Mouse (Mus musculus): ENCODE data around the gene Pclo. TPM values are rescaled to one million over a fixed set of nuclear protein-coding genes. Genes with fewer than 3 reads are reported as not detected.

Gene Pclo
- polyA plus RNA-seq, 1 experiment from 2014 or later = 0.15 TPM

DNA sequence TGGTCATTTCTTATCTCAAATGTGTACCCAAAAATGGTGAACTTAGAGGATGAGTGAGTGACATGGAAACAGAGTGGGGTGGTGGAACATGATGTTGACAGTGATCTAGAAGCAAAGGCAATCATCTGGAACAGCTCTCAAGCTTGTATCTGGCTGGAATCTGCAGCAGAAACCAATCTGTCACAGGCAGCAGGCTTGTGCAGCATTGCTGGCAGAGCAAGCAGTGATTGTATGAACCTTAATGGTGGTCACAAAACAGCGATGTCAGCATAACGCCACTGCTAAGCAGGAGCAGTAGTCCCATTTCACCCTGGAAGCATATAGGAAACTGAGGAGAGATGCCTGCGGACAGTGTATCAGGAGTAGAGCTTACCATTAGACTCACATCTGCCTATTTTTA lies 76.8 kb downstream of the Pclo start:
- Histone ChIP-seq H3K27me3 (no peaks in the 10 kb centered on the region), H3K9me3 (no peaks in the 10 kb centered on the region), H3K4me3 (no peak overlapping the region), H3K27ac (no peak overlapping the region), H3K4me2 (replicated peaks) (no peak overlapping the region), H3K9ac (no peak overlapping the region), H3K4me1 (no peaks in the 10 kb centered on the region), H3K36me3 (no peaks in the 10 kb centered on the region)
- WGBS = 79% methylated on average over 3 of the region's 3 CpGs
- ATAC-seq (ENCODE audit: low FRiP score, low read depth) = no peak

DNA sequence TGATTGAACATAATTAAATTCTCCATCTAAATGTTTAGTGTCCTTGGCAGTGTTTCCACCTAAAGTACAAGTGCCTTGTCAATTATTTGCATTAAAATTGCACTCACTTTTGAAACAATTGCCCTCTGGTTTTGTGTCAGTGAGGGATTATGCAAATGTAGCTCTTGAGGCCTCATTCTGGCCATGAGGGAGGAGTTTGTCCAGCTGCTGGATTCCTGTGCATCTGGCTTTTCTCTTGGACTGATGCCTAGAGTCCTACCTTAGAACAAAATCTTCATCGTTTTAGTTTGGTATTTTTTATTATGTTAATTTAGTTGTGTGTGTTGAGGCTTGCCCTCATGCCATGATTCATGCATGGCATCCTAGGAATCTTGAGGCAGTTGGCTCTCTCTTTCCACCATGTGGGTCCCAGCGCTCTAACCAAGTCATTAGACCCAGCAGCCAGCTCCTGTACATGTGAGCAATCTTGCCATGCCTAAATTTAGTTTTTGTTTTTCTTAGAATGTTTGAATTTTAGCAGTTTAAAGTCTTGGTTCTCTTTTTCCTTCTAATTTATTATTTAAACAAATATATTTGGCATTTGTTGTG lies 80.8 kb downstream of the Pclo start:
- Histone ChIP-seq H3K36me3 (no peaks in the 10 kb centered on the region), H3K4me2 (replicated peaks) (no peak overlapping the region), H3K4me3 (no peak overlapping the region), H3K27ac (no peak overlapping the region), H3K27me3 (no peaks in the 10 kb centered on the region), H3K9me3 (no peaks in the 10 kb centered on the region), H3K4me1 (no peaks in the 10 kb centered on the region), H3K9ac (no peak overlapping the region)
- WGBS = 68% methylated on average over 2 of the region's 2 CpGs
- ATAC-seq (ENCODE audit: low FRiP score, low read depth) = no peak

DNA sequence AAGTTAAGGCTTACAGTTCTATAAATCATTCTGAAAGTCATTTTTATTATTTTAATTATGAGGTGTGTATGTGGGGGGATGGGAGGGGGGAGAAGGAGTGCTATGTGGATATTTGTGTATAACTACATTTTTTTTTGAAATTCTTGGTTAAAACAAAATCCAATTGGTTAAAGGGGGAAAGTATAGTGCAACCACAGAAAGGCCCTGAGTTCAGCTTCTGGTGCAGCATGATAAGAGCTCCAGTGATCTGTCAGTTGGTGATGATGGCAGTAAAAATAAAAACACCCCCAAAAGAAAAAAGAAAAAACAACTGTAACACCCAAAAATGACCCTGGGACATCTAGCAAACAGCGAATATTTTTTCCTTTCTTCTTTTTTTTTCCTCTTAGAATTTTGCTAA lies 93.6 kb downstream of the Pclo start:
- no peak overlapping the region for H3K27ac ChIP-seq
- H3K9me3 ChIP-seq = no peaks in the 10 kb centered on the region
- no peak overlapping the region for H3K4me3 ChIP-seq
- WGBS = 68% methylated on average over 1 of the region's 1 CpGs
- no peaks in the 10 kb centered on the region for H3K4me1 ChIP-seq
- no peaks in the 10 kb centered on the region for H3K36me3 ChIP-seq
- ATAC-seq (ENCODE audit: low FRiP score, low read depth) = no peak
- no peak overlapping the region for H3K4me2 ChIP-seq (replicated peaks)
- no peaks in the 10 kb centered on the region for H3K27me3 ChIP-seq
- H3K9ac ChIP-seq = no peak overlapping the region

DNA sequence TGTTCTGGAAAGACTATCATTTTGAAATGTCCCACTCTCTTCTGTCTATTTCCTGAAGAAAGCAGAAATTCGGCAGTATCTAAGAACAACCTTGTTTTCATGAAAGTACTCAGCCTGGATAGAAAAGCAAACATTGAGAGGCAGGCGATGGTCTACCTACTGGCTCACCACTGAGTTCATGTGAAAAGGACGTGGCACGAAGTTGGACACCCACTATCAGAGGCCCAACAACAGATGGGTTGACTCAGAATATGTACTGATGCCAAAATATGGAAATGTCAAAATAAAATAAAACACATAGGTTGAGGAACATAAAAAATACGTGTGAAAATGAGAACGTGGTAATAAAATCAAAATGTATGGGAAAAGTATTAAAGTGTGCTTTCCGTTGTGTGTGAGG lies 106.4 kb downstream of the Pclo start:
- Histone ChIP-seq H3K9me3 (no peaks in the 10 kb centered on the region), H3K27ac (no peak overlapping the region), H3K4me1 (no peaks in the 10 kb centered on the region), H3K4me2 (replicated peaks) (no peak overlapping the region), H3K4me3 (no peak overlapping the region), H3K9ac (no peak overlapping the region), H3K27me3 (no peaks in the 10 kb centered on the region), H3K36me3 (no peaks in the 10 kb centered on the region)
- no peak for ATAC-seq (ENCODE audit: low FRiP score, low read depth)
- 78% methylated on average over 7 of the region's 7 CpGs for WGBS

DNA sequence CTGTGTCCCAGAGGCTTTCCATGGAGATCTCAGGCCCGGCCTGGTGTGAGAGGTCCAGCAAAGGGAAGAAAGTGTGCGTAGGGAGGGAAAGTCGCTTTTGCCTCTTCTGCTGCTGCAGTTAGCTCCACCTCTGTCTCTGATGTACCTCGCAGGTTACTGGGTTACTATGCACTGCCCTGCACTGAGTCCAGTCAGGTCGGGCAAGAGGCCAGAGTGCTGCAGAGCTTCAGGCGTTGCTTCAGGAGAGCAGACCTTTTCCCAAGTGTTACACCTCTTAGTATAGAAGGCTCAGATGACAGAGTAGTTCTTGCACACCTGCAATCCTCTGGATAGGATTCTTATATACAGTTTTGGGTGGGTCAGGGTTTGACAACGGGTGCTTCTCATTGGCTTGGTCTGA lies 108.6 kb downstream of the Pclo start:
- Histone ChIP-seq H3K4me2 (replicated peaks) (no peak overlapping the region), H3K9ac (no peak overlapping the region), H3K4me3 (no peak overlapping the region), H3K9me3 (no peaks in the 10 kb centered on the region), H3K4me1 (no peaks in the 10 kb centered on the region), H3K27ac (no peak overlapping the region), H3K27me3 (no peaks in the 10 kb centered on the region), H3K36me3 (no peaks in the 10 kb centered on the region)
- WGBS = 61% methylated on average over 7 of the region's 7 CpGs
- no peak for ATAC-seq (ENCODE audit: low FRiP score, low read depth)

DNA sequence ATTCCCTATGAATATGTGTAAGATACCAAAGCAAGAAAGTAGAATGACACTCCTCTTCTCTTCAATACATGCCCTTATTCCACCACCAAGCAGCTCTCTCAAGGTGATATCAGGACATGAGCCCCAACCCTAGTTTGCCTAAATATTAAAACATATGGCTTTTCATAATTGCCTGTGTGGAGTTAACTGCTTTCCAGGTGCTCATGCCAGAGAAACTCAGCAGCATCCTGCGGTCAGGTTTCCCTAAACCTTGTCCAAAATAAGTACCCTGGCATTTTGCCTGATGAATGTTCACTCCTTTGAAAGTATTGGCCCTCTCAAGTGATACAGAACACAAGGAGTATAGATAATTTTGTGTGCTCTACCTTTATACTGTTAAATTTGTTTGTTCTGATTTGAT lies 126.5 kb downstream of the Pclo start:
- H3K27ac ChIP-seq = no peak overlapping the region
- no peak overlapping the region for H3K4me3 ChIP-seq
- H3K9me3 ChIP-seq = no peaks in the 10 kb centered on the region
- H3K4me2 ChIP-seq (replicated peaks) = no peak overlapping the region
- no peaks in the 10 kb centered on the region for H3K27me3 ChIP-seq
- no peak overlapping the region for H3K9ac ChIP-seq
- H3K4me1 ChIP-seq = no peaks in the 10 kb centered on the region
- H3K36me3 ChIP-seq = no peaks in the 10 kb centered on the region
- 78% methylated on average over 1 of the region's 1 CpGs for WGBS
- ATAC-seq (ENCODE audit: low FRiP score, low read depth) = no peak

DNA sequence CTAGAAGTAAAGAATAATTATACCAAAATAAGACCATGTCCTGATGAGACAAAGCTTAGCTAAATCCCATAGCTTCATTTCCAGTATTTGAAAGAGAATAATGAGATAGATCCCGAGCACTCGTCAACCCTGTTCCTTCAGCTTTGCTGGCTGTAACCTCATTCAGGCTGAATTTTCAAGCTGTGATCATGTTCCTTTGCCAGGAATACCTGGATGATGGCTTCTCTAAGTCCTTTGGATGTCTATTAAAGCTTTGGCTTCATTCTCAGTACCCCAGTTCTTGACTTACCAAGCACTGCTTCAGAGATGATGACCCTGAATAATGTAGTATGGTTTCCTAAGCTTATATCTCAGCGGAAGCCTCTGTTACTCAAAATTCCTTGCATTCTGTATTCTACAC lies 131.1 kb downstream of the Pclo start:
- H3K4me3 ChIP-seq = no peak overlapping the region
- no peak overlapping the region for H3K4me2 ChIP-seq (replicated peaks)
- H3K4me1 ChIP-seq = no peaks in the 10 kb centered on the region
- no peak overlapping the region for H3K27ac ChIP-seq
- no peak overlapping the region for H3K9ac ChIP-seq
- no peaks in the 10 kb centered on the region for H3K9me3 ChIP-seq
- WGBS = 90% methylated on average over 3 of the region's 3 CpGs
- no peaks in the 10 kb centered on the region for H3K36me3 ChIP-seq
- no peaks in the 10 kb centered on the region for H3K27me3 ChIP-seq
- ATAC-seq (ENCODE audit: low FRiP score, low read depth) = no peak

DNA sequence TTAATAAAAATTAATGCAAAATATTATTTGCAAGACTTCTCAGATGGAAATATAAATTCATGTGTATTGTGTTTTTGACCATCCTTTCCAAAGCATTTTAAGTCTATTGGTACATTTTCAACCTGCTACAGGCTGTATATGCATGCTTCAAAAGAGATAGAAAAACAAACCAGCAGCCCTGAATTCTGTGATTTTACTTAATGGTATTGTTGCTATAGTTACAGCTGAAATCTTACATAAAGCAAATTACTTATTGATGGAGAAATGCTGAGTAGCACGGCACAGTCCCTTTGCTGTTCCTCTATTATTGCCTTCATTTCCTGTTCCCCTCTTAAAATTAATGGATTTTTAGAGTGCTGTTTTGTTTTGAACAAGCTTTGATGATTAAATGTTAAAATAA lies 145.9 kb downstream of the Pclo start:
- Histone ChIP-seq H3K36me3 (no peaks in the 10 kb centered on the region), H3K4me3 (no peak overlapping the region), H3K9me3 (no peaks in the 10 kb centered on the region), H3K9ac (no peak overlapping the region), H3K27me3 (no peaks in the 10 kb centered on the region), H3K4me2 (replicated peaks) (no peak overlapping the region), H3K4me1 (no peaks in the 10 kb centered on the region), H3K27ac (no peak overlapping the region)
- no peak for ATAC-seq (ENCODE audit: low FRiP score, low read depth)
- WGBS = 35% methylated on average over 1 of the region's 1 CpGs

DNA sequence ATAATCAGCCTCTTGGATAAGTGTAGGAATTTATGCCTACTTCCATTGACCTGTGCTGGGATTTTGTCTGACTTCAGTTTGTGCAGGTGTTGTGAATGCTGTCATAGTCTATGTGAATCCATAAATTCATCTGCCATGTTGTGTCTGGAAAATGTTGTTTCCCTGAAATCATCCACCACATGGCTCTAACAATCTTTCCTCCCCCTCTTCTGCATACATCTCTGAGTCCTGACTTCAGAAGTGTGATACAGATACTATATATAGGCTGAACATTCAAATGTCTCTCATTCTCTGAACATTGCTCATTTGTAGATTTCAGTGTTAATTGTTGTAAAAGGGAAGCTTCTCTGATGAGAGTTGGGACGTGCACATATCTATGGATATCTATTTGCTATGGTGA lies 147.5 kb downstream of the Pclo start:
- Histone ChIP-seq H3K9me3 (no peaks in the 10 kb centered on the region), H3K4me3 (no peak overlapping the region), H3K9ac (no peak overlapping the region), H3K4me2 (replicated peaks) (no peak overlapping the region), H3K36me3 (no peaks in the 10 kb centered on the region), H3K27me3 (no peaks in the 10 kb centered on the region), H3K27ac (no peak overlapping the region), H3K4me1 (no peaks in the 10 kb centered on the region)
- no peak for ATAC-seq (ENCODE audit: low FRiP score, low read depth)
- 67% methylated on average over 1 of the region's 1 CpGs for WGBS

DNA sequence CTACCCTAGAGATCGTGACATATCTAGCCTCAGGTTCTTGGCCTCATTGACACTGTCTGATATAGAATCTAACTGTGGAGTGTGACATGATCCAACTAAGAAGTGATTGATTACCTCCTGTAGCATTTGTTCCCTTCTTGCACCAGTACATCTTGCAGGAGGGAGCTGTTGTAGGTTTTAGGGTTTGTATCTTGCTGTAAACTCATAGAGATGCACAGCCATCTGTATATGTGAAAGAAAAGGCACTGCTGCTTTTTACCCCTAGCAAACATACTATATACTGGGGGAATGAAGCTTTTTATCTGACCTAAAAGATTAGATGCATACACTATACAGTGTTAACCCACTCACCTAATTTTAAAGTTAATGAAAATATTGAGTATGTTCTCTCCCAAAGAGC lies 147.9 kb downstream of the Pclo start:
- no peaks in the 10 kb centered on the region for H3K4me1 ChIP-seq
- H3K9ac ChIP-seq = no peak overlapping the region
- no peak overlapping the region for H3K4me2 ChIP-seq (replicated peaks)
- no peaks in the 10 kb centered on the region for H3K27me3 ChIP-seq
- no peak overlapping the region for H3K4me3 ChIP-seq
- H3K9me3 ChIP-seq = no peaks in the 10 kb centered on the region
- 84% methylated on average over 1 of the region's 1 CpGs for WGBS
- no peak overlapping the region for H3K27ac ChIP-seq
- ATAC-seq (ENCODE audit: low FRiP score, low read depth) = no peak
- H3K36me3 ChIP-seq = no peaks in the 10 kb centered on the region

DNA sequence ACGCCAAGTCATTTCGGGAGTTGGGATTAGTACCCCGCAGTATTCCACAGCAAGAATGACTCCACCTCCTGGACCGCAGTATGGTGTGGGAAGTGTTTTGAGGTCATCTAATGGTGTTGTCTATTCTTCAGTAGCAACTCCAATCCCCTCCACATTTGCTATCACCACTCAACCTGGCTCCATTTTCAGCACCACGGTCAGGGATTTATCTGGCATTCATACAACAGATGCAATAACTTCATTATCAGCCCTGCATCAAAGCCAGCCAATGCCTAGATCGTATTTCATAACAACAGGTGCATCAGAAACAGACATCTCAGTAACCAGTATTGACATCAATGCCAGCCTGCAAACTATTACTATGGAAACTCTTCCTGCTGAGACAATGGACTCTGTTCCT lies 165.7 kb downstream of the Pclo start:
- H3K4me3 ChIP-seq = no peak overlapping the region
- H3K4me1 ChIP-seq = no peaks in the 10 kb centered on the region
- no peak for ATAC-seq (ENCODE audit: low FRiP score, low read depth)
- 89% methylated on average over 6 of the region's 6 CpGs for WGBS
- no peak overlapping the region for H3K4me2 ChIP-seq (replicated peaks)
- H3K27me3 ChIP-seq = no peaks in the 10 kb centered on the region
- no peak overlapping the region for H3K9ac ChIP-seq
- H3K27ac ChIP-seq = no peak overlapping the region
- no peaks in the 10 kb centered on the region for H3K36me3 ChIP-seq
- no peaks in the 10 kb centered on the region for H3K9me3 ChIP-seq

DNA sequence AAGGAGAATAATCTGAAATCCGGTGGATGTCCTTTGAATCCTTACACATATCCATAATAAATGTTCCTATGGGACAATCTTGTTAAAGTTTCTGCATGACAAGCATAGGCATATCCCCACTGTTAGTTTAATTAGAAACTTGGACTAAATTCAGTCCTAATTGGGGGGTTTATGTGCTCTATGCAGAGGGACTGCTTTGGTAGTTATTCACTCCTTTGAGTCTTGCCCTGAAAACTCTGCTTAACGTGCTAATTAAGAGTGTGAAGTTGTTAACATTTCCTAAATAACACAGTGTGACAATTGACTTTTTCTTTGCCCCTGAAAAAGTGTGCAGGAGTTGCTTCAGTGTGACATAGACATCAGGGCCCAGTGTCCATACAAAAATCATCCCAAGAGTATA lies 177.3 kb downstream of the Pclo start:
- Histone ChIP-seq H3K4me2 (replicated peaks) (no peak overlapping the region), H3K4me3 (no peak overlapping the region), H3K27ac (no peak overlapping the region), H3K9ac (no peak overlapping the region), H3K36me3 (no peaks in the 10 kb centered on the region), H3K27me3 (no peaks in the 10 kb centered on the region), H3K9me3 (no peaks in the 10 kb centered on the region), H3K4me1 (no peaks in the 10 kb centered on the region)
- no peak for ATAC-seq (ENCODE audit: low FRiP score, low read depth)
- 48% methylated on average over 2 of the region's 2 CpGs for WGBS

DNA sequence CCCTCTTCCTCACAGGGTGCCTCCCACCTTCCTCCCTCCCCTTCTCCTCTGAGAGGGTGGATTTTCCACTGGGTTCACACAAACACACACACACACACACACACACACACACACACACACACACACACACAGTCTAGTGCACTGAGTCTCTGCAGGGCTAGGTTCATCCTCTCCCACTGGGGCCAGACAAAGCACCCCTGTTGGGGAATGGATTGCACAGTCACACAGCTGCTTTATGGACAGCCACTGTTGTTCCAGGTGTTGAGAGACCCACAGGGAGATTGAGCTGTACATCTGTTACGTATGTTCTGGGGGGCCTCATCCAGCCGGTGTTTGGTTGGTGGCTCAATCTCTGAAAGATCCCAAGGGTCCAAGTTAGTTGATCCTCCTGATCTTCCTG lies 182.0 kb downstream of the Pclo start:
- no peaks in the 10 kb centered on the region for H3K27me3 ChIP-seq
- no peaks in the 10 kb centered on the region for H3K36me3 ChIP-seq
- H3K4me3 ChIP-seq = no peak overlapping the region
- no peak overlapping the region for H3K4me2 ChIP-seq (replicated peaks)
- no peak overlapping the region for H3K9ac ChIP-seq
- no peaks in the 10 kb centered on the region for H3K9me3 ChIP-seq
- no peaks in the 10 kb centered on the region for H3K4me1 ChIP-seq
- ATAC-seq (ENCODE audit: low FRiP score, low read depth) = 0 out of 2 replicates have a peak, but pooled peaks have one; percentile 15
- no peak overlapping the region for H3K27ac ChIP-seq
- WGBS = 68% methylated on average over 2 of the region's 2 CpGs

Data from limb, embryonic 13.5 days (tissue).